18 mouse cellular contexts compared by ENCODE assay signal in genomic region chr1:38992365-38992764, GRCm38 (mm10). TPM values are rescaled to one million over a fixed set of nuclear protein-coding genes. Genes with fewer than 3 reads are reported as not detected.
A peak's percentile ranks its signal among the peaks of the same experiment; 100 is the strongest.
DNase-seq lines count a peak whose midpoint lies in the region; ATAC-seq and TF ChIP-seq lines count a peak whose summit lies in the region.
"Had no signal": no experiment of that assay in that cellular context is flagged by ENCODE, and none has a peak within 500 bp of the region (broad histone marks: within the 10 kb centered on the region; RNA-seq: fewer than 3 reads in every experiment).

No protein-coding gene starts in this region.

- H3K9me3 ChIP-seq in midbrain, postnatal 0 days (ENCODE audit: low read length), result no peaks in the 10 kb centered on the region
- no peaks in the 10 kb centered on the region for H3K9me3 ChIP-seq in midbrain, embryonic 14.5 days (ENCODE audit: control insufficient read depth, low read length)
- H3K9me3 ChIP-seq: embryonic facial prominence, embryonic 12.5 days; hindbrain, embryonic 13.5 days; liver, embryonic 12.5 days; midbrain, embryonic 13.5 days; neural tube, embryonic 12.5 days had no signal

- H3K4me2 ChIP-seq in midbrain, postnatal 0 days (ENCODE audit: low read depth, low read length, poor library complexity, severe bottlenecking), result no peak overlapping the region
- H3K4me2 ChIP-seq in midbrain, embryonic 14.5 days (ENCODE audit: low read length), result no peak overlapping the region
- H3K4me2 ChIP-seq: embryonic facial prominence, embryonic 12.5 days; hindbrain, embryonic 13.5 days; liver, embryonic 12.5 days; midbrain, embryonic 13.5 days; neural tube, embryonic 12.5 days had no signal

- peaks cover 38% of the 10 kb centered on the region for H3K36me3 ChIP-seq in midbrain, postnatal 0 days (ENCODE audit: insufficient read depth, low read length)
- peaks cover 52% of the 10 kb centered on the region for H3K36me3 ChIP-seq in midbrain, embryonic 14.5 days (ENCODE audit: control insufficient read depth, insufficient read depth, low read length)

- 80% methylated on average over 3 of the region's 3 CpGs for WGBS in midbrain, postnatal 0 days
- 92% methylated on average over 3 of the region's 3 CpGs for WGBS in midbrain, embryonic 14.5 days

- 0 out of 2 replicates have a peak, but pooled peaks cover 5% of the 10 kb centered on the region for H3K4me1 ChIP-seq in midbrain, postnatal 0 days (ENCODE audit: insufficient read depth, low read length)
- H3K4me1 ChIP-seq in midbrain, embryonic 14.5 days (ENCODE audit: control insufficient read depth, insufficient read depth, low read length), result peaks cover 5% of the 10 kb centered on the region; the same call in 1 of the 2 replicates

- no peak for TF ChIP-seq CTCF in midbrain, postnatal 0 days (IDR thresholded peaks at IDR 0.05)

- DNase-seq in heart, postnatal 10 days, result peak; percentile 28 to 42
- DNase-seq in heart, postnatal 25 days (ENCODE audit: low spot score), result no peak
- DNase-seq in midbrain, postnatal 0 days (ENCODE audit: low spot score), result peak; percentile 28
- DNase-seq in midbrain, embryonic 14.5 days, result no peak
- peak; percentile 75 to 82 for DNase-seq in cerebellum, postnatal 10 days
- no peak for DNase-seq in layer of hippocampus, postnatal 14 days (ENCODE audit: low spot score in 2 of 2)
- DNase-seq in right cerebral cortex, adult 18-20 months, result no peak
- DNase-seq: adrenal gland, adult 2 months had no signal

- H3K9ac ChIP-seq in midbrain, postnatal 0 days (replicated peaks; ENCODE audit: low read length, poor library complexity, severe bottlenecking), result no peak overlapping the region
- H3K9ac ChIP-seq in midbrain, embryonic 14.5 days (replicated peaks; ENCODE audit: low read length), result no peak overlapping the region
- H3K9ac ChIP-seq: embryonic facial prominence, embryonic 12.5 days; hindbrain, embryonic 13.5 days; liver, embryonic 12.5 days; midbrain, embryonic 13.5 days; neural tube, embryonic 12.5 days had no signal

- H3K4me3 ChIP-seq in midbrain, postnatal 0 days (ENCODE audit: low read depth, low read length), result no peak overlapping the region
- H3K4me3 ChIP-seq in midbrain, embryonic 14.5 days (replicated peaks; ENCODE audit: low read depth, low read length), result no peak overlapping the region
- H3K4me3 ChIP-seq: embryonic facial prominence, embryonic 12.5 days; hindbrain, embryonic 13.5 days; liver, embryonic 12.5 days; midbrain, embryonic 13.5 days; neural tube, embryonic 12.5 days had no signal

- no peak for ATAC-seq in midbrain, postnatal 0 days (ENCODE audit: low FRiP score)
- no peak for ATAC-seq in midbrain, embryonic 14.5 days (ENCODE audit: low FRiP score, low TSS enrichment)
- ATAC-seq: forebrain, embryonic 14.5 days; liver, embryonic 12.5 days; midbrain, embryonic 13.5 days had no signal

- no peaks in the 10 kb centered on the region for H3K27me3 ChIP-seq in midbrain, postnatal 0 days (ENCODE audit: insufficient read depth, low read length)
- H3K27me3 ChIP-seq in midbrain, embryonic 14.5 days (ENCODE audit: control insufficient read depth, insufficient read depth, low read length), result no peaks in the 10 kb centered on the region
- H3K27me3 ChIP-seq: CH12.LX; embryonic facial prominence, embryonic 12.5 days; hindbrain, embryonic 13.5 days; liver, embryonic 12.5 days; midbrain, embryonic 13.5 days; neural tube, embryonic 12.5 days had no signal

- H3K27ac ChIP-seq in midbrain, postnatal 0 days (ENCODE audit: low read depth, low read length), result no peak overlapping the region
- H3K27ac ChIP-seq in midbrain, embryonic 14.5 days (replicated peaks; ENCODE audit: low read depth, low read length), result no peak overlapping the region
- H3K27ac ChIP-seq: embryonic facial prominence, embryonic 12.5 days; hindbrain, embryonic 13.5 days; kidney, postnatal 0 days; liver, embryonic 12.5 days; midbrain, embryonic 13.5 days; neural tube, embryonic 12.5 days had no signal

- intact Hi-C loops in heart, postnatal 10 days (cut with DNase I), result no loop called here
- intact Hi-C loops in heart, postnatal 25 days (cut with DNase I), result no loop called here

RNA-seq across cellular contexts. Expression of gene Pdcl3, which starts 7.0 kb away (rescaled TPM):
- total RNA-seq in heart, postnatal 10 days (2021), result 10 to 100 TPM; 96.0 to 99.9 TPM
- 10 to 100 TPM; 68.6 to 72.8 TPM for total RNA-seq in heart, postnatal 25 days (2021)
- total RNA-seq in midbrain, postnatal 0 days (2014; rRNA removed), result 34.1 and 45.0 TPM in 2 replicates
- polyA plus RNA-seq in midbrain, postnatal 0 days (2015; fragmentation: Nextera tagmentation; extraction: Ambion mirVana), result 144 and 146 TPM in 2 replicates
- 143 and 156 TPM in 2 replicates for polyA plus RNA-seq in midbrain, embryonic 14.5 days (2014; fragmentation: Nextera tagmentation; extraction: Ambion mirVana)
- 10 to 100 TPM; 36.4 to 41.6 TPM for total RNA-seq in layer of hippocampus, postnatal 14 days (2021)

RNA-seq across cellular contexts. Expression of gene Nms, which starts 53.4 kb away (rescaled TPM):
- total RNA-seq in heart, postnatal 10 days (2021), result not detected
- not detected for total RNA-seq in heart, postnatal 25 days (2021)
- 0.33 TPM in 1 of 2 replicates, not detected in the other for total RNA-seq in midbrain, postnatal 0 days (2014; rRNA removed)
- polyA plus RNA-seq in midbrain, postnatal 0 days (2015; fragmentation: Nextera tagmentation; extraction: Ambion mirVana), result 0.57 and 0.63 TPM in 2 replicates
- polyA plus RNA-seq in midbrain, embryonic 14.5 days (2014; fragmentation: Nextera tagmentation; extraction: Ambion mirVana), result not detected in 2 replicates
- total RNA-seq in layer of hippocampus, postnatal 14 days (2021), result not detected
- total RNA-seq: adrenal gland, adult 2 months; CH12.LX; granulocyte monocyte progenitor cell, adult 5-6 weeks had no signal
- polyA plus RNA-seq: adrenal gland, adult 2 months; embryonic facial prominence, embryonic 12.5 days; kidney, postnatal 0 days; liver, embryonic 12.5 days; spleen, adult 2 months had no signal

Comparison
In these comparisons a context has a peak if more than half of its experiments do, and no peak if none do; other contexts are left out.
1. DNase-seq: peak in heart, postnatal 10 days (2 of 2), midbrain, postnatal 0 days (single experiment) and cerebellum, postnatal 10 days (2 of 2); none in heart, postnatal 25 days (single experiment), midbrain, embryonic 14.5 days (single experiment), layer of hippocampus, postnatal 14 days (0 of 2) and right cerebral cortex, adult 18-20 months (single experiment).